Mouse (Mus musculus) forebrain, embryonic 16.5 days (tissue): ENCODE measurements around the gene Zfp708. TPM values are rescaled to one million over a fixed set of nuclear protein-coding genes. Genes with fewer than 3 reads are reported as not detected.

Source experiments
- ATAC-seq: fragments of 200-750 bp; cut with Nextera tagmentation; 2 replicates; pipeline ENCODE4 v1.8.0; 2017; ENCODE audit warnings: mild to moderate bottlenecking, moderate library complexity
- H3K27ac ChIP-seq: fragments of 300-500 bp; sonication (generic); 2 replicates; pipeline ENCODE4 v1.5.1; 2014; ENCODE audit warnings: low read length, control low read depth
- H3K27me3 ChIP-seq: fragments of 300-500 bp; sonication (generic); replicated peaks from 2 replicates; pipeline ENCODE4 v1.6.1; 2014; ENCODE audit warnings: low read length; ENCODE audit not compliant: control insufficient read depth, insufficient read depth
- H3K36me3 ChIP-seq: fragments of 300-500 bp; sonication (generic); 2 replicates; pipeline ENCODE4 v1.6.1; 2014; ENCODE audit not compliant: control insufficient read depth, insufficient read depth
- H3K4me1 ChIP-seq: fragments of 300-500 bp; sonication (generic); replicated peaks from 2 replicates; pipeline ENCODE4 v1.6.1; 2014; ENCODE audit warnings: low read length; ENCODE audit not compliant: control insufficient read depth, insufficient read depth
- H3K4me2 ChIP-seq: fragments of 300-500 bp; sonication (generic); 2 replicates; pipeline ENCODE4 v1.6.1; 2014; ENCODE audit warnings: mild to moderate bottlenecking, low read length, control low read depth
- H3K4me3 ChIP-seq: fragments of 300-500 bp; sonication (generic); replicated peaks from 2 replicates; pipeline ENCODE4 v1.5.1; 2014; ENCODE audit warnings: mild to moderate bottlenecking, low read length, control low read depth
- H3K9ac ChIP-seq: fragments of 300-500 bp; sonication (generic); replicated peaks from 2 replicates; pipeline ENCODE4 v1.6.1; 2014; ENCODE audit warnings: low read depth, low read length, control low read depth
- H3K9me3 ChIP-seq: fragments of 300-500 bp; sonication (generic); 2 replicates; pipeline ENCODE4 v1.6.1; 2016; ENCODE audit warnings: low read length; ENCODE audit not compliant: control insufficient read depth
- WGBS: fragments of 180-500 bp; shearing (Covaris S2); extraction: QIAGEN DNeasy Blood & Tissue Kit; methylation state at CpG from one replicate; pipeline ENCODE4 v1.1.7; 2014; 5-methylcytosine and 5-hydroxymethylcytosine counted together
- polyA plus RNA-seq: library from polyadenylated mRNA; unstranded; fragments of >200 nt; fragmentation: Nextera tagmentation; extraction: Ambion mirVana; gene quantifications from 2 replicates; pipeline ENCODE4 v1.2.1, GENCODE M21; 2015

Gene Zfp708
- polyA plus RNA-seq, 1 experiment from 2014 or later: 14.1 TPM

DNA sequence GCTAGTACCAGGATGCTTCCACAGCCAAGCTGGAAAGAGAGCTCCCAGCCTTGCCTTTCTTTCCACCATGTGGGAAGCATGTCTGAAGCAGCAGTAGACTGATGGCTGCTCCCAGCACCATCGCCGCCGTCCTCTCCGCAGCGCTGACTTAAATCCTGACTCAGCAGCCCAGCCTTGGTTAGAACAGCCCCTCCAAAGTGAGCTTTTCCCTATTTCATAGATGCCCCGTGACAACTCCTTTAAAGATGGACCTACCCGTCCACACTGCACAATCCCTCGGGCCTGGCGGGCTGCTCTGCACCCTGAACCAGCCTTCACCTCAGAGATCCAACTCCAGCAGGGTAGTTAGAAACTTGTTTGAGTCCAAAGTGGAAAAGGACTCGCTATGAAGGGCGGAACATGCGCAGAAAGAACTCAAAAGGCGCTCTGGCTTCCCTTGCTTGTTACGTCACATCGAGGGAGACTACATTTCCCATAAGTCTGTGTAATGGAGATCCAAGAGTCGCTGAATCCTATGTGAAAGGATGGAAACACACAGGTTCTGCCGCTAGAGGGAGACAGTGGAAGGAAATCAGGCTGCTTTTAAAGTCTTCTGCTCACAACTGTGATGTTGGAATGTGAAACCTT lies 10.5 kb upstream of the Zfp708 start, which contains the start of gene Gm28557:
Gm28557 (minus strand) TSS at position 411 of the 627 bp plus-strand sequence.
- under 1% methylated on average over 17 of the region's 17 CpGs for WGBS
- peaks cover 6% of the 10 kb centered on the region for H3K4me1 ChIP-seq
- H3K27ac ChIP-seq: no peak within 1 kb of the TSS
- H3K36me3 ChIP-seq: no peaks in the 10 kb centered on the region
- no peaks in the 10 kb centered on the region for H3K27me3 ChIP-seq
- peak within 1 kb of the TSS; percentile 56 for H3K9ac ChIP-seq
- peak; percentile 99 for ATAC-seq
- H3K4me2 ChIP-seq: peak within 1 kb of the TSS; percentile 71
- H3K4me3 ChIP-seq: peak within 1 kb of the TSS; percentile 66
- H3K9me3 ChIP-seq: no peaks in the 10 kb centered on the region

DNA sequence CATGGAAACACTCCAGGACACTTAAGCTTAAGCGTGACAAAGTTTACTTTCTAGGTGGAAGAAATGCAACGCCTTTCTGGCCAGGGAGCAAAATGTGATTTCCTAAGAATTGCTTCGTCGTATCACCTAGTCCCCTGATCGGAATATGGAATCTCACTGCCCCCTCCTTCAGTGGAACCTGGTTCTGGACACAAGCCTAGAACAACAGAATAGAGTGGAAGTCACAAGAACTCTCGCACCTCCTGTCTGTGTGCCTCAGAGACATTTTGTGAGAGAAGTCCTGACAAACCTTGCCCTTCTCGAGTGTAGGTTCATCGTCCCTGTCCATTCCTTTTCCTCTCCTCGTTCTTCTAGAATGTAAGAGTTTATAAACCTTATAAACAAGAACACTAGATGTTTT lies 9.9 kb upstream of the Zfp708 start:
- Histone ChIP-seq H3K4me3 (peak overlapping the region; percentile 66), H3K4me2 (peak overlapping the region; percentile 71), H3K9me3 (no peaks in the 10 kb centered on the region), H3K4me1 (peaks cover 6% of the 10 kb centered on the region), H3K9ac (peak overlapping the region; percentile 56), H3K36me3 (no peaks in the 10 kb centered on the region), H3K27me3 (no peaks in the 10 kb centered on the region), H3K27ac (no peak overlapping the region)
- no peak for ATAC-seq
- 67% methylated on average over 9 of the region's 9 CpGs for WGBS

DNA sequence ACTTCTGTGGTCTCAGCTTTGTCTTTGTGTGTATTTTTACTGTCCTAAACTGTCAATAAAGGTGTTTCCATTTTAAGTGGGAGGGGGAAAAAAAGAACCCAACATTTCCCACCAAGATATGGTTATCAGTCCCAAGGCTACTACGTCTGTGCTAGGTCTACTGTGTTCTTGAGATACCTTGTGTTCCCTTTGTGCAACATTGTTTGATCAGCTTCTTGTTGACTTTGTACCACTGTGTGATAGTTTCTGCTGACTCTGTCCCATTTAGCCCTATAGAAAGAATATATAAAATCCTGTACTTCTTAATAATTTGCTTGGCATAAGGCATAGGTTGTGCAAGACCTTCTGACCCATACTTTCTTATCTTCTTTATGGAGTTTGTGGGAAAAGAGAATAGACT lies 7.6 kb downstream of the Zfp708 start:
- H3K4me2 ChIP-seq: no peak overlapping the region
- no peaks in the 10 kb centered on the region for H3K27me3 ChIP-seq
- 87% methylated on average over 1 of the region's 1 CpGs for WGBS
- no peak for ATAC-seq
- H3K36me3 ChIP-seq: no peaks in the 10 kb centered on the region
- H3K9me3 ChIP-seq: no peaks in the 10 kb centered on the region
- no peak overlapping the region for H3K9ac ChIP-seq
- no peaks in the 10 kb centered on the region for H3K4me1 ChIP-seq
- no peak overlapping the region for H3K27ac ChIP-seq
- no peak overlapping the region for H3K4me3 ChIP-seq

DNA sequence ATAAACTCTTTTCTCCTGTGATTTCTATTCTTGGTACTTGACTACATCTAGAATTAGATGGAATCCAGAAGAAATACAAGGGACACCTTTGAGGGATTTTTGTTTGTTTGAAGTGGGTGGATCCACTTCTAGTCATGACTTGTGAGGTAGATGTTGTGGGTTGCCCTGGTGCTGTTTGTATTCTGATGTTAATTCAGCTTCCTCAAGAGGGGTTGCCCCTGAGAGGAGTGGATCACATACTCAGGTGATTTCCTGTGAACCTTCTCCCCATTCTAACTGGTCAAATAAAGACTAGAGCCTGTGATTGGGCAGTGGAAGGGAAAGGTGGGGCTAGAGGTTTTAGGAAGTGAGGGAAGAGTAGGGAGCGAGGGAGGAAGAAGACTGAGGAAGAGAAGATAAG lies 15.8 kb downstream of the Zfp708 start:
- ATAC-seq: no peak
- WGBS: 89% methylated on average over 1 of the region's 1 CpGs
- Histone ChIP-seq H3K27ac (no peak overlapping the region), H3K9me3 (no peaks in the 10 kb centered on the region), H3K4me2 (peak overlapping the region; percentile 77), H3K27me3 (no peaks in the 10 kb centered on the region), H3K4me3 (peak overlapping the region; percentile 75), H3K36me3 (0 out of 2 replicates have a peak, but pooled peaks cover 3% of the 10 kb centered on the region), H3K9ac (no peak overlapping the region; the same call in 1 of the 2 replicates), H3K4me1 (peaks cover 11% of the 10 kb centered on the region)

DNA sequence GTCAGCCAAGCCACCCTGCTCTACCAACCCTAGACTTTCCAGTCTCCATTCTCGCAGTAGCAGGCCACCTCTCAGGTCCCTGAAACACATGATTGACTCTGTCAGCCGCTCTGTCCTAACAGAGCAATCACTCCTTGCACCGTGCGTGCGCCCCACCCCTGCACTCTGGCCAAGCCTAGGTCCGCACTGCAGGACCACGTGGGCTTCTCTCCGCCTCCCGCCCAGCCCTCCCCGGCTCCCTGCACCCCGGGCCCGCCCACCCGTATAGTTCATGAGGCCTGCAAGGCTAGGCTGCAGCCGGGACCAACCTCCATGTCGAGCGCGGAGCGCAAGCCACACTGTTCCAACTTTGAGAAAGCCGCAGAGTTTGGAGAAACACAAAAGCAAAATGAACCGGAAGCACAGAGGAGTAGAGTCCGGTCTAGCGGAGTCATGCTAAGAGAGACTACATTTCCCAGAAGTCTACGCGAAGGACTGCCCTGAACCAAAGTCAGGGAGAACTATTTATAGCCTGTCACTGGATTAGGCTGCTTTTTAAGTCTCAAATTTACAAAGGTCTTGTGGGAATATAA lies 16.5 kb downstream of the Zfp708 start:
- peak; percentile 98 for ATAC-seq
- no peaks in the 10 kb centered on the region for H3K27me3 ChIP-seq
- H3K4me3 ChIP-seq: peak overlapping the region; percentile 75
- under 1% methylated on average over 24 of the region's 24 CpGs for WGBS
- peak overlapping the region; percentile 71 for H3K27ac ChIP-seq
- peak overlapping the region; percentile 74 for H3K9ac ChIP-seq
- H3K36me3 ChIP-seq: 0 out of 2 replicates have a peak, but pooled peaks cover 6% of the 10 kb centered on the region
- H3K9me3 ChIP-seq: peaks cover 2% of the 10 kb centered on the region; the same call in 1 of the 2 replicates
- peak overlapping the region; percentile 77 for H3K4me2 ChIP-seq
- peaks cover 11% of the 10 kb centered on the region for H3K4me1 ChIP-seq

DNA sequence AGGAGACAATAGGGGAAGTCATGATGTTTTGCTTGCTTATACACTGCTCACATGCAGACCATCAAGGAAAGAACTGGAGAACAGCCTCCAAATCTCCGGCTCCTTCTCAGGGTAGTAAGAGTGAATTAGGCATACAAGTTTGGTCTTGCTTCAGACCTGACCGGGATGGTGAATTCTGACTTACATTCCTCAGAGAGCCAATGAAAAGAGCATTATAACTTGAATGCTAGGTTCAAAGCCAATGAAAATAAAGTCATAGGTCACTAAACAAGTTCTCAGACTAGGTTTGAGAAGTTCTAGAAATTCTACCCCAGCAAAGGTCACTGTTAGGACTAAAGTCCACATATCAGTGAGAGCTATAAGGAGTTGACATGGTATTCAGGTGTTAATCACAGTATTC lies 20.5 kb downstream of the Zfp708 start:
- Histone ChIP-seq H3K4me2 (no peak overlapping the region), H3K27ac (no peak overlapping the region), H3K36me3 (peaks cover 32% of the 10 kb centered on the region), H3K9ac (no peak overlapping the region), H3K4me3 (no peak overlapping the region), H3K4me1 (peaks cover 11% of the 10 kb centered on the region), H3K9me3 (peaks cover 20% of the 10 kb centered on the region; the same call in 1 of the 2 replicates), H3K27me3 (no peaks in the 10 kb centered on the region)
- ATAC-seq: no peak
- 93% methylated on average over 2 of the region's 2 CpGs for WGBS

DNA sequence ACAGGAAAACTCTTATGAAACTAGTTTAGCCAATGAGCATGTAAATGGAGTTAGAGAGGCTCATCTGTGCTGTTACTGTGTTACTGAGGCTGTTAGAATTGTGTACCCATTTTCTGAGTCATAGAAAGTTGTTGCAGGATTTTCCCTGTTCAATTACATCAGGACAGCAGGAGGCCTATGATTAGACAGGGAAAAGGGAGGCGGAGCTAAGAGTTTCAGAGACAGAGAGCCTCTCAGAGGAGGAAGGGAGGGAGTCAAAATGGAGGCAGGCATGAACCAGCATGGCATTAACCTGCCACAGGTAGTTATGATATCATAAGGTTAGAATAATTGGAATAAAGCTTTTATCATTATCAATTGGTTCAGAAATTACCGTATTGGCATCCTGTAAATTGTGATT lies 25.0 kb downstream of the Zfp708 start:
- Histone ChIP-seq H3K4me3 (no peak overlapping the region), H3K36me3 (peaks cover 58% of the 10 kb centered on the region), H3K4me2 (no peak overlapping the region), H3K9me3 (peaks cover 39% of the 10 kb centered on the region), H3K27me3 (no peaks in the 10 kb centered on the region), H3K9ac (no peak overlapping the region), H3K27ac (no peak overlapping the region), H3K4me1 (no peaks in the 10 kb centered on the region)
- ATAC-seq: no peak
- WGBS: 95% methylated on average over 2 of the region's 2 CpGs

DNA sequence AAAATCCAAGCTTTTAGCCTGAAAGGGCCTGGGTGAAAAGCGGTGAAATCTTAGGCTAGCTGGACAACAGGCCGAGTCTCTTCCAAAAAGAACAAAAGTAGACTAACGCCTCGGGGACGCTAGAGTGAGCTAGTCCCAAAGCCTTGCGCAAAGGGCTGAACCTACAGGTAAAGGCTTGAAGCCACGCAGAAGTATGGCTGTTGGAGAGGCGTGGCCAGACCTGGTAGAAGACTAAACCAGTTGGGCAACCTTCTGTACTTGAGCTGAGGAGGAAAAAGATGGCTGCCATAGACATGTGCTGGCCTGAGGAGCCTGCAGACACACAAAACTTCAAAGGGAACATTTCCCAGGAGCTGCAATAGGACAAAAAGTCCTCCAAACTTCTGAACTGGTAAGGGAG lies 32.4 kb downstream of the Zfp708 start:
- H3K4me3 ChIP-seq: no peak overlapping the region
- ATAC-seq: no peak
- no peaks in the 10 kb centered on the region for H3K27me3 ChIP-seq
- peaks cover 2% of the 10 kb centered on the region for H3K4me1 ChIP-seq
- H3K27ac ChIP-seq: no peak overlapping the region
- no peak overlapping the region for H3K4me2 ChIP-seq
- peaks cover 17% of the 10 kb centered on the region for H3K36me3 ChIP-seq
- 85% methylated on average over 8 of the region's 8 CpGs for WGBS
- H3K9me3 ChIP-seq: peaks cover 10% of the 10 kb centered on the region
- no peak overlapping the region for H3K9ac ChIP-seq

DNA sequence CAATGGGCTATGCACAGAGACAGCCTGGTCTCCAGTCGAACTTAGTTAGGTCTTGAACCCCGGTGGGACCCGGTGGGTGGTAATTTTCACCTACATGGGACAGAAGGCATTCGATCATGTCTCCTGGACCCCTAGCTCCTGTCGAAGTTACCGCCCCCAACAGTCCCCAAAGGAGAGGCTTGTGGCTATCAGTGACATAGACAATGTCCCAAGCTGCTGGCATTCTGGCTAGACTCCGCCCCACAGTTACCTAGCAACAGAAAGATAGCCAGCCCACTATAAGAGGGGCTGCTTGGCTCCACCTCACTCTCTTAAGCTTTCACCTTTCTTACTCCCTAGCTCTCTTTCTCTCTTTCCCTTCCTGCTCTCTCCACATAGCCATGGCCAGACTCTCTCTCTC lies 35.3 kb downstream of the Zfp708 start:
- Histone ChIP-seq H3K4me1 (peaks cover 6% of the 10 kb centered on the region), H3K9me3 (peaks cover 3% of the 10 kb centered on the region; the same call in 1 of the 2 replicates), H3K27me3 (no peaks in the 10 kb centered on the region), H3K4me3 (no peak overlapping the region), H3K36me3 (no peaks in the 10 kb centered on the region; the same call in 1 of the 2 replicates), H3K4me2 (no peak overlapping the region), H3K9ac (no peak overlapping the region), H3K27ac (no peak overlapping the region)
- ATAC-seq: no peak
- WGBS: 68% methylated on average over 7 of the region's 7 CpGs
